Mouse (Mus musculus) heart, postnatal 10 days (tissue): ENCODE measurements around the gene Olfr1423. TPM values are rescaled to one million over a fixed set of nuclear protein-coding genes. Genes with fewer than 3 reads are reported as not detected.

ENCODE experiments used
- total RNA-seq, 2 experiments: library from RNA; stranded (reverse); gene quantifications; 2 replicates each; pipeline ENCODE4 v1.2.3; 2021

Gene Olfr1423
- total RNA-seq, 2 experiments from 2014 or later = not detected

Other genes starting within 250 kb of the Olfr1423 start
- 1 to 10 TPM; 5.9 to 8.4 TPM for gene Stx3, start 221.9 kb downstream of the Olfr1423 start, total RNA-seq
- not detected for gene Olfr1417, start 202.1 kb downstream of the Olfr1423 start, total RNA-seq
- gene Olfr1418, start 180.3 kb downstream of the Olfr1423 start, total RNA-seq = not detected
- gene Olfr1419, start 166.2 kb downstream of the Olfr1423 start, total RNA-seq = not detected
- not detected for gene Olfr1420, start 154.8 kb downstream of the Olfr1423 start, total RNA-seq
- gene Patl1, start 128.9 kb downstream of the Olfr1423 start, total RNA-seq = 10 to 100 TPM; 33.2 to 33.8 TPM
- gene Osbp, start 75.4 kb downstream of the Olfr1423 start, total RNA-seq = 10 to 100 TPM; 74.0 to 83.6 TPM
- gene Olfr1424, start 21.4 kb upstream of the Olfr1423 start, total RNA-seq = not detected
- gene Olfr1425, start 36.4 kb upstream of the Olfr1423 start, total RNA-seq = not detected
- gene Olfr1426, start 50.7 kb upstream of the Olfr1423 start, total RNA-seq = not detected
- not detected for gene Olfr1427, start 62.0 kb upstream of the Olfr1423 start, total RNA-seq
- not detected for gene Olfr1428, start 74.6 kb upstream of the Olfr1423 start, total RNA-seq
- gene Olfr76, start 81.9 kb upstream of the Olfr1423 start, total RNA-seq = not detected
- not detected for gene Olfr1555-ps1, start 128.8 kb upstream of the Olfr1423 start, total RNA-seq
- not detected for gene Olfr1431, start 159.3 kb upstream of the Olfr1423 start, total RNA-seq
- gene Olfr1432, start 191.3 kb upstream of the Olfr1423 start, total RNA-seq = not detected
- not detected for gene Olfr262, start 200.3 kb upstream of the Olfr1423 start, total RNA-seq
- gene Olfr235, start 219.7 kb upstream of the Olfr1423 start, total RNA-seq = not detected
- gene Olfr1434, start 238.5 kb upstream of the Olfr1423 start, total RNA-seq = not detected